Mouse (Mus musculus) lung, adult 2 months (tissue): ENCODE measurements around the gene Gm12185.

ENCODE experiments used
- CTCF ChIP-seq: fragments of 200-500 bp; IDR thresholded peaks from 2 replicates; pipeline ENCODE4 v1.5.1; 2011; ENCODE audit warnings: mild to moderate bottlenecking, low read length, control low read depth; ENCODE audit not compliant: insufficient read depth
- POLR2A ChIP-seq: fragments of 200-500 bp; IDR thresholded peaks from 2 replicates; pipeline ENCODE4 v1.6.1; 2011; ENCODE audit warnings: low read depth, mild to moderate bottlenecking, control low read depth, low read length, borderline replicate concordance; ENCODE audit errors: extremely low read depth

- TF ChIP-seq POLR2A (no peak), CTCF (peak; percentile 55; the same call in 1 of the 2 replicates)
These were observed 133.0 kb downstream of the Gm12185 start for GRCm38 (mm10) chr11:48859014-48859413.
